Mouse (Mus musculus): ENCODE measurements around the gene Ednrb.

DNA sequence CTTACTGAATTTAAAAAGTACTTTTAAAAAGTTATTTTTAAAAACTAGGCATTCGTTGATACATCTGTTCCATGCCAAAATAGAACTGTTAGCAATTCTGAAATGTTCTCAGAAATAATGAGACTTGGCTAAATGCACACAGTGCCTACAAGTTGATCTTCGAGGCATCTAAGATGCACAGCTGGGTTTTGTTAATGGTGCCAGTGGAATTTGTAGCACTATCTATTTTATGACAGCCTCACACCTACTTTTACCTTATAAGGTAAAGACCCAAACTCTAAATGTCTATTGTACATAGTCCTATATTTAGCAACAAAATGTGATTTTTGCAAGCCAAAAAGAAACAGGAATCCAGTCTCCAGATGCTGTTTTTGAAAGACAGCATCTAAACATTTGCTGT, 21.0 kb upstream of the Ednrb start:
- no peak for TF ChIP-seq CTCF (IDR thresholded peaks at IDR 0.05; ENCODE audit: low read depth, low read length)
- no peak for TF ChIP-seq POLR2A (IDR thresholded peaks at IDR 0.05; ENCODE audit: insufficient read depth, low read length)
